25 mouse cellular contexts compared by ENCODE assay signal in the genomic region with DNA sequence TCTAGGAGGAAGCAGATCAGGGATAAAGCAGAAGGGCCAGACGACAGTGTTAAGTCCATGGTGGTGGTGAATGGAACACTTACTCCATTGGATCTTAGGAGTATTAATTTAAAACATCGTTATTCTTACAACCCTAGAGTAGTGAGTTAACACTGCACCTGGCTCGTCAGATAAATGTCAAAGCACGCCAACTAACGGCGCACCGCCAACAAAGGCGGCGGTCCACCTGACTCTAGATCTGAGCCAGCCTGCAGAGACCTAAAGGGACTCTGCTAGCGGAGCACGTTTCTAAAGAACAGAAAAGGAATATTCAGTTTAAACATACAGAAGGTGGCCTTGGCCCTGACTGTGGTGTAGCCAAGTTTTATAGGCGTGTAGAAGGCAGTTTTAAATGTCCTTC.
DNase-seq lines count a peak whose midpoint lies in the region; ATAC-seq lines count a peak whose summit lies in the region.
"Had no signal": no experiment of that assay in that cellular context is flagged by ENCODE, and none has a peak within 500 bp of the region (broad histone marks: within the 10 kb centered on the region; RNA-seq: fewer than 3 reads in every experiment).

No protein-coding gene starts in this region.

- H3K4me1 ChIP-seq in intestine, embryonic 14.5 days (replicated peaks; ENCODE audit: control insufficient read depth, insufficient read depth, low read length) = peaks cover 22% of the 10 kb centered on the region
- H3K4me1 ChIP-seq in intestine, embryonic 16.5 days (ENCODE audit: control insufficient read depth, insufficient read depth, low read length) = peaks cover 8% of the 10 kb centered on the region
- H3K4me1 ChIP-seq: heart, embryonic 10.5 days had no signal

- H3K9me3 ChIP-seq in intestine, embryonic 14.5 days (ENCODE audit: control insufficient read depth, low read length) = no peaks in the 10 kb centered on the region
- no peaks in the 10 kb centered on the region for H3K9me3 ChIP-seq in intestine, embryonic 16.5 days (ENCODE audit: control insufficient read depth, low read length)
- H3K9me3 ChIP-seq: embryonic facial prominence, embryonic 12.5 days; embryonic facial prominence, embryonic 15.5 days; G1E; heart, embryonic 10.5 days; hindbrain, embryonic 12.5 days; hindbrain, embryonic 15.5 days; intestine, embryonic 15.5 days had no signal

- no peak for ATAC-seq in intestine, embryonic 14.5 days (replicated peaks; ENCODE audit: low FRiP score, low TSS enrichment, low read depth)
- no peak for ATAC-seq in intestine, embryonic 16.5 days
- ATAC-seq: forebrain, embryonic 14.5 days; forebrain, postnatal 0 days; intestine, embryonic 15.5 days; Patski had no signal

- no peak overlapping the region for H3K27ac ChIP-seq in intestine, embryonic 14.5 days (ENCODE audit: low read depth)
- H3K27ac ChIP-seq in intestine, embryonic 16.5 days (ENCODE audit: low read length) = no peak overlapping the region
- H3K27ac ChIP-seq: embryonic facial prominence, embryonic 12.5 days; embryonic facial prominence, embryonic 15.5 days; gastrocnemius, adult 2 months; heart, adult 2 months; heart, embryonic 10.5 days; hindbrain, embryonic 12.5 days; hindbrain, embryonic 15.5 days; intestine, embryonic 15.5 days had no signal

- DNase-seq in cerebellum, postnatal 14 days = peak; percentile 49 to 53
- no peak for DNase-seq in cerebellum, adult 11-12 months
- DNase-seq in intestine, embryonic 14.5 days (ENCODE audit: low spot score) = peak; percentile 15
- DNase-seq in brain, adult 2 months (ENCODE audit: low read depth, low spot score) = peak; percentile 33
- no peak for DNase-seq in gastrocnemius, postnatal 25 days
- no peak for DNase-seq in left cerebral cortex, adult 9 months (ENCODE audit: low spot score in 2 of 2)
- DNase-seq: adrenal gland, adult 8-10 months; adrenal gland, postnatal 25 days; B cell, adult 2 months; forebrain, postnatal 0 days; gastrocnemius, adult 2 months; gastrocnemius, postnatal 14 days; heart, adult 2 months; kidney, adult 18-20 months had no signal

- no peaks in the 10 kb centered on the region for H3K36me3 ChIP-seq in intestine, embryonic 14.5 days (ENCODE audit: control insufficient read depth, insufficient read depth, low read length)
- H3K36me3 ChIP-seq in intestine, embryonic 16.5 days (ENCODE audit: control insufficient read depth, insufficient read depth, low read length) = no peaks in the 10 kb centered on the region
- H3K36me3 ChIP-seq: embryonic facial prominence, embryonic 12.5 days; embryonic facial prominence, embryonic 15.5 days; G1E; heart, embryonic 10.5 days; hindbrain, embryonic 12.5 days; hindbrain, embryonic 15.5 days; intestine, embryonic 15.5 days had no signal

- no peak overlapping the region for H3K4me2 ChIP-seq in intestine, embryonic 14.5 days (ENCODE audit: low read length)
- H3K4me2 ChIP-seq in intestine, embryonic 16.5 days (ENCODE audit: low read depth, low read length) = no peak overlapping the region
- H3K4me2 ChIP-seq: embryonic facial prominence, embryonic 12.5 days; embryonic facial prominence, embryonic 15.5 days; hindbrain, embryonic 12.5 days; hindbrain, embryonic 15.5 days; intestine, embryonic 15.5 days had no signal

- no peak overlapping the region for H3K4me3 ChIP-seq in intestine, embryonic 14.5 days (ENCODE audit: low read depth, low read length)
- no peak overlapping the region for H3K4me3 ChIP-seq in intestine, embryonic 16.5 days (ENCODE audit: low read length)
- H3K4me3 ChIP-seq: embryonic facial prominence, embryonic 12.5 days; embryonic facial prominence, embryonic 15.5 days; gastrocnemius, adult 2 months; heart, adult 2 months; heart, embryonic 10.5 days; hindbrain, embryonic 12.5 days; hindbrain, embryonic 15.5 days; intestine, embryonic 15.5 days had no signal

- WGBS in intestine, embryonic 14.5 days = 85% methylated on average over 12 of the region's 12 CpGs
- WGBS in intestine, embryonic 16.5 days = 84% methylated on average over 12 of the region's 12 CpGs

- H3K9ac ChIP-seq in intestine, embryonic 14.5 days (ENCODE audit: low read length) = no peak overlapping the region
- H3K9ac ChIP-seq in intestine, embryonic 16.5 days (ENCODE audit: low read depth, low read length) = no peak overlapping the region
- H3K9ac ChIP-seq: embryonic facial prominence, embryonic 12.5 days; embryonic facial prominence, embryonic 15.5 days; forebrain, postnatal 0 days; hindbrain, embryonic 12.5 days; hindbrain, embryonic 15.5 days; intestine, embryonic 15.5 days had no signal

- H3K27me3 ChIP-seq in intestine, embryonic 14.5 days (replicated peaks; ENCODE audit: control insufficient read depth, insufficient read depth, low read length) = no peaks in the 10 kb centered on the region
- H3K27me3 ChIP-seq in intestine, embryonic 16.5 days (replicated peaks; ENCODE audit: control insufficient read depth, insufficient read depth, low read length) = no peaks in the 10 kb centered on the region
- H3K27me3 ChIP-seq: CH12.LX; embryonic facial prominence, embryonic 12.5 days; embryonic facial prominence, embryonic 15.5 days; hindbrain, embryonic 12.5 days; hindbrain, embryonic 15.5 days; intestine, embryonic 15.5 days; Patski had no signal

Comparison
In these comparisons a context has a peak if more than half of its experiments do, and no peak if none do; other contexts are left out.
1. DNase-seq: peak in cerebellum, postnatal 14 days (2 of 2), intestine, embryonic 14.5 days (single experiment) and brain, adult 2 months (single experiment); none in cerebellum, adult 11-12 months (single experiment), gastrocnemius, postnatal 25 days (single experiment) and left cerebral cortex, adult 9 months (0 of 2).